8 mouse cellular contexts compared by ENCODE assay signal in genomic region chr3:132084680-132085079, GRCm38 (mm10). TPM values are rescaled to one million over a fixed set of nuclear protein-coding genes. Genes with fewer than 3 reads are reported as not detected.
DNase-seq lines count a peak whose midpoint lies in the region; ATAC-seq and TF ChIP-seq lines count a peak whose summit lies in the region.

No protein-coding gene starts in this region.

- peak; percentile 29 for DNase-seq in embryo, embryonic 11 days
- DNase-seq in hindbrain, postnatal 0 days (ENCODE audit: low spot score) = no peak
- no peak for DNase-seq in T-cell, adult 2 months (ENCODE audit: low spot score)
- DNase-seq in gastrocnemius, adult 8-10 months (ENCODE audit: low spot score in 2 of 2) = no peak
- DNase-seq in thymus, postnatal 10 days (ENCODE audit: low spot score in 2 of 2) = no peak

- peaks cover 11% of the 10 kb centered on the region for H3K4me1 ChIP-seq in bone marrow macrophage, adult 2 months (ENCODE audit: control insufficient read depth, insufficient read depth, low read length)
- peaks cover 15% of the 10 kb centered on the region; the same call in 1 of the 2 replicates for H3K4me1 ChIP-seq in hindbrain, postnatal 0 days (ENCODE audit: insufficient read depth, low read length)
- H3K4me1 ChIP-seq in liver, embryonic 15.5 days (replicated peaks) = peaks cover 7% of the 10 kb centered on the region; the same call in 1 of the 2 replicates

- peak overlapping the region; percentile 98 for H3K4me2 ChIP-seq in hindbrain, postnatal 0 days (ENCODE audit: low read depth, low read length)
- H3K4me2 ChIP-seq in liver, embryonic 15.5 days = peak overlapping the region; percentile 48

- no peak overlapping the region for H3K27ac ChIP-seq in bone marrow macrophage, adult 2 months (ENCODE audit: insufficient read depth, low read depth, low read length)
- H3K27ac ChIP-seq in hindbrain, postnatal 0 days = no peak overlapping the region
- no peak overlapping the region for H3K27ac ChIP-seq in liver, embryonic 15.5 days (replicated peaks)

- no peak for ATAC-seq in hindbrain, postnatal 0 days
- ATAC-seq in liver, embryonic 15.5 days (ENCODE audit: insufficient read depth) = no peak
- no peak for ATAC-seq in megakaryocyte progenitor cell, adult 5-6 weeks (replicated peaks; ENCODE audit: poor library complexity)

- peaks cover 13% of the 10 kb centered on the region; the same call in 1 of the 2 replicates for H3K27me3 ChIP-seq in hindbrain, postnatal 0 days (ENCODE audit: insufficient read depth, low read length)
- H3K27me3 ChIP-seq in liver, embryonic 15.5 days = peaks cover 34% of the 10 kb centered on the region

- H3K9me3 ChIP-seq in hindbrain, postnatal 0 days (ENCODE audit: low read length) = no peaks in the 10 kb centered on the region
- H3K9me3 ChIP-seq in liver, embryonic 15.5 days (replicated peaks) = no peaks in the 10 kb centered on the region

- no peaks in the 10 kb centered on the region for H3K36me3 ChIP-seq in hindbrain, postnatal 0 days (ENCODE audit: insufficient read depth, low read length)
- no peaks in the 10 kb centered on the region for H3K36me3 ChIP-seq in liver, embryonic 15.5 days (replicated peaks)

- TF ChIP-seq CTCF in bone marrow macrophage, adult 2 months (IDR thresholded peaks at IDR 0.05; ENCODE audit: low read depth, low read length) = no peak
- TF ChIP-seq CTCF in hindbrain, postnatal 0 days (IDR thresholded peaks at IDR 0.05; ENCODE audit: low read depth) = no peak

- no peak for TF ChIP-seq POLR2A in bone marrow macrophage, adult 2 months (IDR thresholded peaks at IDR 0.05; ENCODE audit: borderline replicate concordance, low read depth, low read length)

- H3K4me3 ChIP-seq in bone marrow macrophage, adult 2 months (ENCODE audit: insufficient read depth, low read length) = peak overlapping the region; percentile 64
- H3K4me3 ChIP-seq in hindbrain, postnatal 0 days (ENCODE audit: low read length) = peak overlapping the region; percentile 47
- no peak overlapping the region for H3K4me3 ChIP-seq in liver, embryonic 15.5 days (replicated peaks)

- WGBS in hindbrain, postnatal 0 days = 0% methylated on average over 8 of the region's 8 CpGs
- WGBS in liver, embryonic 15.5 days (ENCODE audit: insufficient replicate concordance) = 5% methylated on average over 8 of the region's 8 CpGs

- no peak overlapping the region for H3K9ac ChIP-seq in hindbrain, postnatal 0 days (replicated peaks; ENCODE audit: low read length)
- H3K9ac ChIP-seq in liver, embryonic 15.5 days = no peak overlapping the region

RNA-seq across cellular contexts. Expression of gene Dkk2, which starts 0.4 kb away (rescaled TPM):
- 0.64 and 0.68 TPM in 2 replicates for polyA plus RNA-seq in bone marrow macrophage, adult 2 months (2012; ENCODE audit: insufficient read depth, insufficient read length, missing spikeins)
- 1.0 and 1.7 TPM in 2 replicates for total RNA-seq in hindbrain, postnatal 0 days (2014; rRNA removed)
- polyA plus RNA-seq in hindbrain, postnatal 0 days (2015; fragmentation: Nextera tagmentation; extraction: Ambion mirVana) = 1.2 TPM in 2 replicates
- polyA plus RNA-seq in liver, embryonic 15.5 days (2015; fragmentation: Nextera tagmentation; extraction: Ambion mirVana) = 0.40 and 0.44 TPM in 2 replicates
- total RNA-seq in gastrocnemius, adult 8-10 months (2022) = 1 to 10 TPM; 5.0 to 8.9 (median 5.6) TPM
- not detected in 2 replicates for total RNA-seq in megakaryocyte progenitor cell, adult 5-6 weeks (2015)
- total RNA-seq in megakaryocyte progenitor cell, adult 5-6 weeks (2017) = not detected in 2 replicates
